Mouse (Mus musculus) liver, adult 2 months (tissue): ENCODE data around the gene Nos1ap.

Source experiments
- CTCF ChIP-seq: fragments of 200-500 bp; IDR thresholded peaks from 2 replicates; pipeline ENCODE4 v1.5.1; 2011; ENCODE audit warnings: low read depth, low read length, control low read depth
- POLR2A ChIP-seq: fragments of 200-500 bp; IDR thresholded peaks from 2 replicates; pipeline ENCODE4 v1.6.1; 2011; ENCODE audit warnings: low read length, control low read depth; ENCODE audit not compliant: insufficient read depth; ENCODE audit errors: extremely low read depth

- no peak for TF ChIP-seq POLR2A
- TF ChIP-seq CTCF, result no peak
Observed at GRCm38 (mm10) chr1:170363746-170364145, 225.9 kb downstream of the Nos1ap start.
